Mouse (Mus musculus) left cerebral cortex, postnatal 4 days (tissue): ENCODE measurements around the gene Epm2aip1. TPM values are rescaled to one million over a fixed set of nuclear protein-coding genes. Genes with fewer than 3 reads are reported as not detected.

Experiments
- DNase-seq: peaks from one replicate; pipeline ENCODE4 v3.0.0-alpha.2; 2022
- intact Hi-C: fragments of 180-260 bp; cut with DNase I; formaldehyde crosslinking; loops from one replicate; pipeline ENCODE4 v1.15.1; 2025
- total RNA-seq, 2 experiments: library from RNA; stranded (reverse); gene quantifications; 2 replicates each; pipeline ENCODE4 v1.2.3; 2021

The Epm2aip1 gene
- 10 to 100 TPM; 84.9 to 85.6 TPM for total RNA-seq

GRCm38 (mm10) chr9:111271434-111272160 is at the start of gene Epm2aip1, which contains the start of gene Mlh1:
TSS of gene Epm2aip1 (plus strand) at chr9:111271929.
TSS of gene Mlh1 (minus strand) at chr9:111271791.
- peak; percentile 100 for DNase-seq
- intact Hi-C loops: no loop called here

- intact Hi-C loops: no loop called here
These were observed 48.3 kb upstream of the Epm2aip1 start for GRCm38 (mm10) chr9:111223406-111223805.

GRCm38 (mm10) chr9:111228446-111228845 is 43.3 kb upstream of the Epm2aip1 start:
- no peak for DNase-seq
- intact Hi-C loops: no loop called here

More at GRCm38 (mm10) chr9:111223406-111223805, 48.3 kb upstream of the Epm2aip1 start:
- DNase-seq: no peak

- intact Hi-C loops: no loop called here
- no peak for DNase-seq
These were observed 37.0 kb upstream of the Epm2aip1 start for GRCm38 (mm10) chr9:111234701-111235100.

- intact Hi-C loops: no loop called here
- DNase-seq: no peak
These were observed 34.0 kb upstream of the Epm2aip1 start for GRCm38 (mm10) chr9:111237726-111238125.

GRCm38 (mm10) chr9:111239821-111240220 is 31.9 kb upstream of the Epm2aip1 start:
- no peak for DNase-seq
- intact Hi-C loops: no loop called here

GRCm38 (mm10) chr9:111243384-111243783 is 28.3 kb upstream of the Epm2aip1 start:
- no peak for DNase-seq
- intact Hi-C loops: no loop called here

GRCm38 (mm10) chr9:111245546-111245945 is 26.2 kb upstream of the Epm2aip1 start:
- no peak for DNase-seq
- intact Hi-C loops: no loop called here

GRCm38 (mm10) chr9:111247682-111248246 is 24.0 kb upstream of the Epm2aip1 start:
- no peak for DNase-seq
- intact Hi-C loops: no loop called here

GRCm38 (mm10) chr9:111252161-111252869 is 19.4 kb upstream of the Epm2aip1 start:
- no peak for DNase-seq
- intact Hi-C loops: no loop called here

GRCm38 (mm10) chr9:111260360-111260985 is 11.3 kb upstream of the Epm2aip1 start:
- peak; percentile 28 for DNase-seq

GRCm38 (mm10) chr9:111261356-111261755 is 10.4 kb upstream of the Epm2aip1 start:
- no peak for DNase-seq
- intact Hi-C loops: no loop called here

More at GRCm38 (mm10) chr9:111260360-111260985, 11.3 kb upstream of the Epm2aip1 start:
- intact Hi-C loops: no loop called here

- no peak for DNase-seq
- intact Hi-C loops: no loop called here
These were observed 3.7 kb upstream of the Epm2aip1 start for GRCm38 (mm10) chr9:111267998-111268397.

GRCm38 (mm10) chr9:111270606-111271005 is 1.1 kb upstream of the Epm2aip1 start:
- intact Hi-C loops: no loop called here
- no peak for DNase-seq

- intact Hi-C loops: no loop called here
- peak; percentile 76 for DNase-seq
These were observed 684 bp upstream of the Epm2aip1 start for GRCm38 (mm10) chr9:111271056-111271433.

GRCm38 (mm10) chr9:111272356-111272755 is 627 bp downstream of the Epm2aip1 start:
- DNase-seq: no peak
- intact Hi-C loops: no loop called here

- intact Hi-C loops: no loop called here
These were observed 1.5 kb downstream of the Epm2aip1 start for GRCm38 (mm10) chr9:111272996-111273785.

GRCm38 (mm10) chr9:111273958-111274357 is 2.2 kb downstream of the Epm2aip1 start:
- no peak for DNase-seq
- intact Hi-C loops: no loop called here

More at GRCm38 (mm10) chr9:111272996-111273785, 1.5 kb downstream of the Epm2aip1 start:
- DNase-seq: no peak

- no peak for DNase-seq
- intact Hi-C loops: no loop called here
These were observed 3.4 kb downstream of the Epm2aip1 start for GRCm38 (mm10) chr9:111275156-111275555.

GRCm38 (mm10) chr9:111285061-111285460 is 13.3 kb downstream of the Epm2aip1 start:
- intact Hi-C loops: no loop called here
- DNase-seq: no peak
